Mouse (Mus musculus): ENCODE results near the gene Slc35c1. TPM values are rescaled to one million over a fixed set of nuclear protein-coding genes. Genes with fewer than 3 reads are reported as not detected.

The Slc35c1 gene
- total and polyA plus RNA-seq, 2 experiments, result 3.0 to 26.0 TPM

- DNase-seq (ENCODE audit: extremely low read depth, low read depth, low spot score), result no peak
- H3K36me3 ChIP-seq (ENCODE audit: control insufficient read depth, insufficient read depth, low read length), result no peaks in the 10 kb centered on the region
- no peaks in the 10 kb centered on the region for H3K4me1 ChIP-seq (ENCODE audit: control insufficient read depth, insufficient read depth, low read length)
- no peaks in the 10 kb centered on the region for H3K79me2 ChIP-seq (ENCODE audit: control insufficient read depth, insufficient read depth, low read length)
- 82% methylated on average over 3 of the region's 3 CpGs for WGBS
- no peak overlapping the region for H3K4me3 ChIP-seq (ENCODE audit: insufficient read depth, low read depth, low read length)
- no peak overlapping the region for H3K27ac ChIP-seq (replicated peaks; ENCODE audit: insufficient read depth, low read depth, low read length)
- no peak overlapping the region for H3K9ac ChIP-seq (ENCODE audit: low read depth, low read length)
- no peaks in the 10 kb centered on the region for H3K27me3 ChIP-seq (ENCODE audit: control insufficient read depth, insufficient read depth, low read length)
- TF ChIP-seq POLR2A (IDR thresholded peaks at IDR 0.05; ENCODE audit: extremely low read depth, insufficient read depth, low read length), result no peak
- TF ChIP-seq CTCF (IDR thresholded peaks at IDR 0.05; ENCODE audit: low read depth, low read length), result no peak
Measured at GRCm38 (mm10) chr2:92474920-92475319, 14.6 kb upstream of the Slc35c1 start.

DNA sequence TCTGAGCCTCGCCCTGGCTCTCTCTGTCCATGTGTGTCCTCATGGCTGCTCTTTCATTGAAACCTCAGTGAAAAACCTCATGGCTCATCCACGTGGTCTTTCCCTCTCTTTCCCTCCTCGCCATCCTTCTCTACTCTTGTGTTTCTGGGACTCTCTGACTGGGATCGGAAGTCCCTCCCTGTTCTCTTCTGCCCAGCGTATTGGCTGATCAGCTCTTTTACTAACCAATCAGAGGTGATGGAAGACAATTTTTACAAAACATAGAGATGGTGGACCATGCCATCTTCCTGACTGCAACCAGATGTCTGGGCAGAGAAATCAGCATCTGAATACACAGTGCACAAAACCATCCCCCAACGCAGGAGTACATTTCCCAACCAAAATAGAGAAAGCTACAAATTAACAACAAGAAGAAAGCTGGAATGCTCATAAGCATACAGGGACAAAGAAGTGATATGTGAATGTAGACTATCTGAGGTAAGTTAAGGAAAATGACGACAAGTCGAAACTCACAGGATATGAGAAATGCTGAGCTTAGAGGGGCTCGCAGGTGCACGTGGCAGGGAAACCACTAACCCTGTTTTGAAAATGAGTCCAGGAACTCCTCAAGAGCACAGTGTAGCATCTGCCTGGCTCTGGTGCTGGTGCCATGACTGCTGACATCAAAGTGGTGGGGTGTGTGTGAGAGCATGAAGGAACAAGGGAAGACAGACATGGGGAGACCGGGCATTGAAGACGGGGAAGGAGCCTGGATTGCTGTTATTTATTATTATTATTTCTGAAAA, 11.7 kb upstream of the Slc35c1 start:
- Histone ChIP-seq H3K4me1 (ENCODE audit: control insufficient read depth, insufficient read depth, low read length) (no peaks in the 10 kb centered on the region), H3K4me3 (ENCODE audit: insufficient read depth, low read depth, low read length) (no peak overlapping the region), H3K36me3 (ENCODE audit: control insufficient read depth, insufficient read depth, low read length) (no peaks in the 10 kb centered on the region), H3K79me2 (ENCODE audit: control insufficient read depth, insufficient read depth, low read length) (no peaks in the 10 kb centered on the region), H3K27ac (replicated peaks; ENCODE audit: insufficient read depth, low read depth, low read length) (no peak overlapping the region), H3K27me3 (ENCODE audit: control insufficient read depth, insufficient read depth, low read length) (no peaks in the 10 kb centered on the region), H3K9ac (ENCODE audit: low read depth, low read length) (no peak overlapping the region)
- DNase-seq (ENCODE audit: extremely low read depth, low read depth, low spot score), result no peak
- WGBS, result 79% methylated on average over 12 of the region's 12 CpGs
- no peak for TF ChIP-seq CTCF (IDR thresholded peaks at IDR 0.05; ENCODE audit: low read depth, low read length)
- TF ChIP-seq POLR2A (IDR thresholded peaks at IDR 0.05; ENCODE audit: extremely low read depth, insufficient read depth, low read length), result no peak

DNA sequence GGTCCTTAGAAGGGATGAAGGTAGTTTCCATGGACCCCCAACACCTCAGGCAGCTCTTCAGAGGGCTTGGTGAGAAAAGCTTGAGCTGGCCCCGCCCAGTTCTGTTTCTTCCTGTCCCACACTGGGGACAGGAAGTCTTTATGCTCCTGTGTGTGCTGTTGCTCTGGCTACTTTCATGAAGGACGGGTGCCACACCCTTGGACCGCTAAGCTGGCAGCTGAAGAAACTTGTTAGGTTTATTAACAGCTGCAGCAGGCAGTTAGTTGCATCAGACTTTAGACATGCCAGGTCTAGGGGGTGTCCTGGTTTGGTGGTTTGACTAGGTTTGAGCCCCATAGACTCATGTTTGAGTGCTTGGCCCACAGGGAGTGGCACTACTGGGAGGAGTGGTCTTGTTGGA, 4.4 kb upstream of the Slc35c1 start:
- no peak overlapping the region for H3K27ac ChIP-seq (replicated peaks; ENCODE audit: insufficient read depth, low read depth, low read length)
- WGBS, result 86% methylated on average over 3 of the region's 3 CpGs
- peaks cover 2% of the 10 kb centered on the region; the same call in 1 of the 2 replicates for H3K4me1 ChIP-seq (ENCODE audit: control insufficient read depth, insufficient read depth, low read length)
- no peaks in the 10 kb centered on the region for H3K79me2 ChIP-seq (ENCODE audit: control insufficient read depth, insufficient read depth, low read length)
- no peak for DNase-seq (ENCODE audit: extremely low read depth, low read depth, low spot score)
- no peak overlapping the region for H3K4me3 ChIP-seq (ENCODE audit: insufficient read depth, low read depth, low read length)
- H3K9ac ChIP-seq (ENCODE audit: low read depth, low read length), result no peak overlapping the region
- H3K27me3 ChIP-seq (ENCODE audit: control insufficient read depth, insufficient read depth, low read length), result no peaks in the 10 kb centered on the region
- no peak for TF ChIP-seq POLR2A (IDR thresholded peaks at IDR 0.05; ENCODE audit: extremely low read depth, insufficient read depth, low read length)
- no peak for TF ChIP-seq CTCF (IDR thresholded peaks at IDR 0.05; ENCODE audit: low read depth, low read length)
- H3K36me3 ChIP-seq (ENCODE audit: control insufficient read depth, insufficient read depth, low read length), result no peaks in the 10 kb centered on the region

DNA sequence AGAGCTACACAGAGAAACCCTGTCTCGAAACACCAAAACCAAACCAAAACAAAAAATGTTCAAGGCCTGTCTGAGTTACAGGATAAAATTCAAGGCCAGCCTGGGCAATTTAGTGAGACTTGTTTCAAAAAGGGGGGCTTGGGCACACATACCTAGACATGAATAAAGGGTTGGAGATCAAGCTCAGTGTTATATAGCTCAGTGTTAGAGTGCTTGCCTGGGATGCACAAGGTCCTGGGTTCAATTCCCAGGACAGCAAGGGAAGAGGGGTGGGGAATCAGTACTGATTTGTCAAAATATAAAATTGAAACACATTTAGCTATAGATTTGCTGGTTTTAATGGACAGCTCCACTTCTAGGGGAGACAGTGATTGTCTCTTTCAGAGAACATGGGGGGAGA, 877 bp upstream of the Slc35c1 start:
- H3K4me3 ChIP-seq (ENCODE audit: insufficient read depth, low read depth, low read length), result no peak overlapping the region
- WGBS, result 90% methylated on average over 1 of the region's 1 CpGs

GRCm38 (mm10) chr2:92459141-92459920, 1.0 kb downstream of the Slc35c1 start:
- Histone ChIP-seq H3K4me3 (ENCODE audit: insufficient read depth, low read depth, low read length) (peak overlapping the region; percentile 82), H3K27me3 (ENCODE audit: control insufficient read depth, insufficient read depth, low read length) (no peaks in the 10 kb centered on the region), H3K9ac (ENCODE audit: low read depth, low read length) (peak overlapping the region; percentile 87), H3K4me1 (ENCODE audit: control insufficient read depth, insufficient read depth, low read length) (peaks cover 28% of the 10 kb centered on the region), H3K36me3 (ENCODE audit: control insufficient read depth, insufficient read depth, low read length) (no peaks in the 10 kb centered on the region), H3K27ac (replicated peaks; ENCODE audit: insufficient read depth, low read depth, low read length) (peak overlapping the region; percentile 74), H3K79me2 (ENCODE audit: control insufficient read depth, insufficient read depth, low read length) (peaks cover 18% of the 10 kb centered on the region)
- WGBS, result under 1% methylated on average over 55 of the region's 55 CpGs
- TF ChIP-seq CTCF (IDR thresholded peaks at IDR 0.05; ENCODE audit: low read depth, low read length), result no peak
- TF ChIP-seq POLR2A (IDR thresholded peaks at IDR 0.05; ENCODE audit: extremely low read depth, insufficient read depth, low read length), result peak; percentile 63; the same call in 1 of the 2 replicates
- DNase-seq (ENCODE audit: extremely low read depth, low read depth, low spot score), result peak; percentile 72

More for the DNA sequence above, 877 bp upstream of the Slc35c1 start:
- Histone ChIP-seq H3K9ac (ENCODE audit: low read depth, low read length) (no peak overlapping the region), H3K79me2 (ENCODE audit: control insufficient read depth, insufficient read depth, low read length) (peaks cover 18% of the 10 kb centered on the region), H3K27me3 (ENCODE audit: control insufficient read depth, insufficient read depth, low read length) (no peaks in the 10 kb centered on the region), H3K36me3 (ENCODE audit: control insufficient read depth, insufficient read depth, low read length) (no peaks in the 10 kb centered on the region), H3K4me1 (ENCODE audit: control insufficient read depth, insufficient read depth, low read length) (peaks cover 25% of the 10 kb centered on the region), H3K27ac (replicated peaks; ENCODE audit: insufficient read depth, low read depth, low read length) (no peak overlapping the region)
- DNase-seq (ENCODE audit: extremely low read depth, low read depth, low spot score), result no peak
- TF ChIP-seq POLR2A (IDR thresholded peaks at IDR 0.05; ENCODE audit: extremely low read depth, insufficient read depth, low read length), result no peak
- TF ChIP-seq CTCF (IDR thresholded peaks at IDR 0.05; ENCODE audit: low read depth, low read length), result no peak

Data from liver, adult 2 months (tissue).